Mouse (Mus musculus) hematopoietic stem cell, adult 5-6 weeks (primary cell): ENCODE measurements around the gene Prkn. TPM values are rescaled to one million over a fixed set of nuclear protein-coding genes. Genes with fewer than 3 reads are reported as not detected.
A peak's percentile ranks its signal among the peaks of the same experiment; 100 is the strongest.

ENCODE experiments used
- ATAC-seq, 2 experiments: fragments of 125-278 bp in 1 of 2; replicated peaks in 1 of 2; 2 replicates each; pipeline ENCODE4 v1.8.0; 2016 to 2017; ENCODE audit warnings: inconsistent platforms in 2 of 2, mild to moderate bottlenecking in 2 of 2, moderate number of reproducible peaks in 2 of 2, low read depth in 1 of 2, moderate TSS enrichment in 1 of 2; ENCODE audit not compliant: low FRiP score in 2 of 2, poor library complexity in 2 of 2, severe bottlenecking in 2 of 2, insufficient read depth in 1 of 2, low TSS enrichment in 1 of 2
- total RNA-seq: library from RNA; stranded (forward); fragments of 172-1452, 232-1000 nt; gene quantifications from 2 replicates; pipeline ENCODE4 v1.2.3, GENCODE M21; 2017

The Prkn gene
- total RNA-seq, 1 experiment from 2014 or later, result 5.0 TPM

DNA sequence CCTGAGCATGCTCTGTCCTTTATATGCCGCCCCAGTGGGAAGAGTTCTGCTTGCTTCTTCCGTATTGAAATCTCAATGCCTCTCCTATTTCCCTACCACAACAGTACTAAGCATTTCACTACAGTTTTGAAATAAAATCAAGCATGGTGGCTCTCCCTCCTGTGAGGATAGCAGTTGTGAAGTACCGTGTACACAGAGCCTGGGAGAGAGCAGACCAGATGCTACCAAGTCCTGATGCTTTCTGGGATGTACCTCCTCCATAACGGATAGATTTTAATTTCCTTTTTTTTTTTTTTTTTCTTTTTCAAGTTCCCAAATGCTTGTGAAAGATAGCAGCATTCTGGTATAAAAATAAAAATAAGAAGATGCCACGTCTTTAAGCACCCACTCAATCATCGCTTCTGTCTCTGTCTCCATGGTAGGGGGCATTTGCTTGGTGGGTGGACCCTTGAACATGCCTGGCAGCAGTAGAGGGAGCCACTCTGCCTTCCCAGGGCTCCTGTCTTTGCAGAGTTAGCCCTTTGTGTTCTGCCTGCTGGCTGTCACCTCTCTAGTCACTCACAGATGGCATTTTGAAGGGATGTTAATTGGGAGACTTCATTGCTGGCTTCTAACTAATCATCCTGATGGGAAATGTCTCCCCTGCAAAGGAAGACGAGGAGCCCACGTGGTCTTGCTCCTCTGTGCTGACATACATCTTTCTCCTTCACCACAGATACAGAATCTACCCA lies 1070.6 kb downstream of the Prkn start:
- no peak for ATAC-seq

DNA sequence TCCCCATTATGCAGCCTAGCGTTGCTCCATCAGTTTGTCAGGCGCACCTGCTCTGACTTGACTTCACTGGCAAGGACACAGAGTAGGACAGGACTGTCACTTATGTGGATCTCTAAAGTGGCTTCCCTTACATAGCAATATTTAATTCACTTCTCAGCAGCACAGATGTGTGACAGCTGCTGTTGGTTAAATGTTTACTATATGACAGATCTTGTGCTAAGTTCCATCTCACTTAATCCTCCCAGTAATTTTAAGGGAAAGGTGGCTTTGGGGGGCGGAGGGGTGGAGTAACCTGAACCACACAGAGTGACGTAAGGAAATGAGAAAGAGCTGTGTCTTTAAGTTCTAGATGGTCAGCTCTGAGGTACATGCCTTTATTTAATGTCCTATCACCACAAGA lies 1072.0 kb downstream of the Prkn start:
- no peak for ATAC-seq

DNA sequence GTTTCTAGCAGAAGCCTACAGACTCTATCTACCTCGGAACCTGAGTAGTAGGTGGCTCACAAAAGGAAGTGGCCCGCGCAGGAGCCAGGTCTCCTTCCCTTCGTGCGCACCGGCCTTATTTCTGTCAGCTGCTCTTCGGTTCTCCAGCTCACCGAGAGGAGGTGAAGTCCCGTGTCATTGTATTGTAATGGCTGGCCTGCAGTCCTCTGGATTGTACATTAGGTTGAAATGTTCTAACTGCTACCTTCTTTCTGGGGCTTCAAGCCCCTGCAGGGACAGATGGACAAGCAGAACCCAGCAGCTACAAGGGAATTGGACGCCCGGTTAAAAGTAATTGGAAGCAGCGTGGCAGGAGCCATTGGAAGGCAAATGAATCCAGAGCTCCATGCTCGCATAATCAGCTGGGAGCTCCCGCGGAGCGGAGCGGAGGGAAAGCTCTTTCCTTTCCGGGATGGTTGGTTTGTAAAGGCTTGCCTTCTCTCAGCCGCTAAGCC lies 1072.7 kb downstream of the Prkn start:
- ATAC-seq, result peak; percentile 17 to 42; a peak in 2 of 4 replicates

DNA sequence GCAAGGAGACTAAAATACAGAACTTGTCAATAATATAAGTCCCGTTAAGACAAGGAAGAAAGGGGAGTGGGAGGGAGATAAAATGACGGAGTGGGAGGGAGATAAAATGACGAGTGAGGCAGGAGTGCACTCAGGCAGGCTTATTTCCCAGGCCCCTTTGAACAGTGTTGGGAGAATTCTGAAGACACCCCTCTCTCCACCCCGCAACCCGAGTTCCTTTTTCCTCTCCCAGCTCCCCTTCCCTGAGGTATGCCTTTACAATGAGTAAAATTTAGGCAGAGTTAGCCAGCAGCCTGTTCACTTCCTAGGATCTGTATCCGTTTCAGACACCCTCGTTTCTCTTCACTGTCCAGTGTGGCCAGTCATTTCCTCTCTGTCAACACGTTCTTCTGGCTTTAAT lies 1073.4 kb downstream of the Prkn start:
- no peak for ATAC-seq

DNA sequence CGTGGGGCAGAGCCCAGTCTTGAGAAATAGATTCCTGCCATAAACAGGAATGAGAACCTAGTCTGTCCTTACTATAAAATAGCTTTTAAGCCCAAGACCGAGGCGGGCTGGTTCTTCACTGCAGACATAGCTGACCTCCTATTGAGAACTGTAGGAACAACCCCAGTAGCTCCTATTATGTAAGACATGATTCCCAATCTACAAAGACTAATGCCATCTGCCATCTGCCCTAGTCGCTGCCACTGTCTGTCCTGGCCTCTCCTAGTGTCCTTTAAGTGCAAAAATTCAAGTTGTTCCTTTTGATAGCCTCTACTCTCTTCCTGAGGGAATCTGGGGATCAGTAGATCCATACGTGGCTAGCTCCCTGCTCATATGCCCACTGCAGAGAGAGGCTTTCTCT lies 1074.3 kb downstream of the Prkn start:
- no peak for ATAC-seq

DNA sequence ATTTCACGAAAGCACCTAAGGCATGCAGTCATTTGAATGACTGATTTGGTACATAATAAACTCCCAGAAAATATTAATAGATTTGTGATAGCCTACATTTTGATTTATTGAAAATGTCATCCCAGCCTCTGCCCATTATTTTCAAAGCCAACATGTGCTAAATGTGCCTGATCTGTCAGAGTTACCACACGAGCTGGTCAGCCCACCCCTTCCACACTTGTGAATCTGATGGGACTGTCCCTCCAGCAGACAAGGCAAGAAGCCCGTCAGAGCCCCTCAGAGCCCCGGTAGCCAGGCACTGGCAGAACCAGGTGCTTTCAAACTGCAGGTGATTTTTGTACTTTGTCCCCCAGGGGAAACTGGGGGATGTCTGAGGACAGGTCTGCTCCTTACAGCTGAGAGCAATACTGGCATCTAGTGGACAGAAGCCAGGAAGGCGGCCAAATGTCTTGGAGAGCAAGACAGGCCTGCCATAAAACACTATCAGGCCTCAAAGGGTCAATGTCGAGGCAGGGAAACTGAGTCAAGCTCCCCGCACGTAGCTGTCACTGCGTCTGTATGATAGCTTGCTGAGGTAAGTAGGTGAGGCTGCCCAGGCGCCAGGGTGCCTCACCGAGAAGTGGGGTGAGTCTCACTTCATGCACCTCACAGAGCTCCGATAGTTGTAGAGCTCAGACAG lies 1078.1 kb downstream of the Prkn start:
- ATAC-seq, result peak; percentile 42 to 53; a peak in 1 of 4 replicates

DNA sequence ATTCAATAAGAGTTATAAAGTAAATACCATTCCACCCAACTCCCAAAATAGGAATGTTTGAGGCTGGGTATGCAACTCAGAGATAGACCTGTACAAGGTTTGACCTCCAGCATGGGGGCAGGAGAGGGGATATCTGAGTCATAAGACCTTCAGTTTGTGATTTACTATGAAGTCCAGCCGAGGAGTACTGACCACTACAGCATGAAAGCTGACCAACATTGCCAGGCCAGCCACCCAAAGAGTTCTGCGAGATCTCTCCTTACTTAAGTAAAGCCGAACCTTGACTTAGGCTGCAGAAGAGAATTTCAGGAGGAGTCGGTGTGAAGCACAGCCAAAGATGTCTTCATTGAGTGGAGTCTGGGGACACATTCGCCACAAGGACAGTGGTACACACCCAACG lies 1079.4 kb downstream of the Prkn start:
- ATAC-seq, result no peak

DNA sequence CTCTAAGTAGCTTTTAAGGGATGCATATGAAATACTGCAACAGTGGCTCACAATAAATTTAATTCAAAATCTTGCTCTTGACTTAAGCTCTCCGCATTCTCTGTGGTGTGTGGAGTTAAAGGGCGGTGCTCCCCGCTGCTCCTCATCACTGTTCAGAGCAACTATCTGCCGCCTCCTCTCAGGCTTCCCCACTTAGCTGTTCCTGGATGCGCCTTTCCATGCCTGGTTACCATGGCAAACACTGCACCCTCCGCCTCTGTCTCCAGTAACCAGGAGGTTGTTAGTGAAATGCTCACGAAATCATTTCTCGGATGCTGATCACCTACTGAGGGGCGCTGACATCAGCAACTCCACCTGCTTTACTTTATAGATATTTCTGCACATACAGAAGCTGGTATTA lies 1080.8 kb downstream of the Prkn start:
- ATAC-seq, result no peak

DNA sequence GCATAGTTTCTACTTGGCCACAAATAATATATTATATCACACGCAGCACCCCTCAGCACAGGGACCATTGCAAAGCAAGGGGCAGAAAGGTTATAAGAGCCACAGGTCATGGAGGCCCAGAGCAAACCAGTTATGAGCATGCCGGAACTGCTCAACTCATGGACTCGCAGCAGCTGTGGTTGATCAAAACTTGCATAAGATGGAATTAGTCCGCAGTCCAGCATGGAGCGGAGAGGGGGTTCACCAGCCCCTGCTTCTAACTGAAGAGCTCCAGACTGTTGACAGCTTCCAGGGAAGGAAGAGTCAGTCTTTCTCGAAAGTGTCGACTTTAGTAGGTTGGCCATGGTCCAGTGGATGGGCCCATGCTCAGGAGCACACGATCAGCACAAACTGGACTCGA lies 1083.8 kb downstream of the Prkn start:
- no peak for ATAC-seq

DNA sequence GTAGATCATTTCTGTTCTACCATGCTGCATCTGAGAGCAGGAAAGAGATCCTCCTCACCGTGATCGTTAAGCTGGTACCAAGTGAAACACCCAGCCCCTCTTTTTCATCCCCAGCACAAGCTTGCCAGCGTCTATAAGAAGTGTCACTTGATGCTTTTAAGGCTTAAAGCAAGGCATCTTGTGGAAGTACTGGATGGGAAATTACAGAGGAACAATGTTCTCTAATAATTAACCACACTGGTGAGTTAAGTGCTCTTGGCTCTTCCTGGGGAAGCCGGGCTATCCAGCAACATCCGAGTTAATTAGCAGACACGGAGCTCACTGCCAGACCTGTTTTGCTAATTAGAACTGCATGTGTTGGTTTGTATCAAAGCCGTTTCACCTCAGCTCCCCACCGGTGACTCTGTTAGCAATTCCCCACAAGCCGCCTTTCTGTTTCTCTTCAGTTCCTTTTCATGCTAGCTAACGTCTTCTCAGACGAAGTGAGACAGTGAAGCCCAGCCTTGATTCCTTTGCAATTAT lies 1086.7 kb downstream of the Prkn start:
- no peak for ATAC-seq

DNA sequence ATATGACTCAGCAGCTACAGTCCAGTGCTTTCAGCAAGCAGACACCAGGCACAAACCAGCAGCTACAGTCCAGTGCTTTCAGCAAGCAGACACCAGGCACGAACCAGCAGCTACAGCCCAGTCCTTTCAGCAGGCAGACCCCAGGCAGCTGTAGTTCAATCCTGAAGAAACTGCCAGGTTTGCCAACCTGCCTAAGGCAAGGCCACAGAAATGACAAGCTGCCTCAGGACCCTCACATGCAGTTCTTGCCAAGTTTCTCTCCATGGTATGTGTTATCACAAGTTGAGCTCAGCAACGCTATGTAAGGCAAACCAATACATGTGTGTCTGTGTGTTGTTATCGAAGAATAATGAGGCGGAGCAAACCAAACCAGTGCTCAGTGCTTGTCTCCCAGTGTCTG lies 1091.5 kb downstream of the Prkn start:
- ATAC-seq, result no peak

DNA sequence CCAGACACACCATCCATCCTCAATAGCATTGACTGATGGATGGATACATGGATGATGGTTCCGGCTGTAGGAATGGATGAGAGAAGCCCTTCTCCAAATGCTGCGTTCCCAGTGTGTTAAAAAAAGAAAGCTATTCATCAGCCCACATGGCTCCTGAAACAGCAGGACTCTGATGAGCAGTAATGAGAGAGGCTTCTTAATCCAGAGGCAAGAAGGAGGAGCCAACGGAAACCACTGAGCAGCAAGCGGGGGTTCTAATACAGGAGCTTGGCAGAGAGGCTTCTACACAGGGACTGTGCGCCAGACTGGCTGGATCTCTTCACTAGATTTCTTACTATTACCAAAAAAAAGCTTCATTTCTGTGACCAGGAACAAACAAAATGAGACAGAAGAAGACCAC lies 1093.6 kb downstream of the Prkn start:
- ATAC-seq, result no peak

DNA sequence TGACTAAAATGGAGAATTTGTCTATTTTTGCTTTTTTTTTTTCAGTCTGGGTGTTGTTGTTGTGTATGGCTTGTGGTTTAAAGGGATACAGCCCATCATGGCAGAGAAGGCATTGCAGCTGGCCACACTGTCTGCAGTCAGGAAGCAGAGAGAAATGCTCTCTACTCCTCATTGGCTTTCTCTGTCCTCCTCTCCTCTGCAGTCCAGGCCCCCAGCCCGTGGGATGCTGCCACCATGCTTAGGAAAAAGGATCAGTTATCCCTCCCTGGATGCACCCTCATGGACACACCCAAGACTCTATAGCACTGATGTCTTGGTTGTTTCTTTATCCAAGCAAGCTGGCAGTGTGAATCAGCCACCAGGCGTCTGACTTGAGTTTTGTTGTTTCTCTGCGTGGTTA lies 1107.3 kb downstream of the Prkn start:
- ATAC-seq, result no peak

DNA sequence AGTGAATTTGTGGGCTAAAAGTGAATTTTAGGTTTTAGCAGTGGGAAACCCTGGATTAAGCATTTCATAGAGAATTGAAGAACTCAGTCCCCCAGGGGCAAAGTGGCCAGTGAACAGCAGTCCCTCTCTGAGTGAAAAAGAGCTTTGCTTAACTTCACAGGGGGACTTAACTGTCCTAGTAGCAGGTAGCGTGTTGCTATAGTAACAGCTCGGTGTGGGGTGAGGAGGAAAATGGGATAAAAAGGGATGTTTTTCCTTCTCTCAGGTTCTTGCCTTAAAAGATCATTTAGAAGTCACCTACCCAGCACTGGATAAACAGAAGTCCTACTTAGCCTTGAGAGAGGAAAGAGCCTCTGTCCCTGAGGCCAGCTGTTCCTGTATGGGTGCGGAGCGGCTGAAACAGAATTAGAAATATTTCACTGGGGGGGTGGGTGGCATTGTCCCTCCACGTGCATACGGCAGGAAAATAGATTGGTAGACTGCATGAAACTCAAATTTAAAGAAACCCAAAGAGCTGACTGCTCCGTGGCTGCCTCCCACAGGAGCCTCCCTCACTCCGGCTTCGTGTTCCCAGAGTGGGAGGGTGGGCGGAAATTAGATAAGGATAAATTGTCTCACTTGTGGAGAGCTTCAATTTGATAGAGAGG lies 1109.5 kb downstream of the Prkn start:
- ATAC-seq, result no peak

DNA sequence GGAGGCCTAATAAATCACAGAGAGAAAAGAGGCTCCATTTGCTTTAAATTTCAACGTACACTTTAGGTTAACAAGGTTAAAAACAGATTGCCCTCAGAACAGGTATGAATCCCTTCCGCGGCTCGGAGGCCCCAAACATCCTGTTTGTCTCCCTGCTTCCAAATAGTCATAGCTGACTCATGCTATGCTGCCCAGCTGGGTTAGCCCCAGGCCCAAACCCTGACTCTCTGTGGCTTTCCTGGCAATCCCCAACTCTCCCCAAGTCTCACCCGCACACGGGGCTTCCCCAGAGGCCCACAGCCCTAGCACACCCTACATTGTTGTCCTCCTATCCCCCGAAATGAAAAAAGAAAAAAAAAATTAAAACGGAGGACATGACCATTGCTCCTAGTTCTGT lies 1110.0 kb downstream of the Prkn start:
- ATAC-seq, result peak in 1 of 2 experiments; percentile 12; a peak in 1 of 4 replicates

DNA sequence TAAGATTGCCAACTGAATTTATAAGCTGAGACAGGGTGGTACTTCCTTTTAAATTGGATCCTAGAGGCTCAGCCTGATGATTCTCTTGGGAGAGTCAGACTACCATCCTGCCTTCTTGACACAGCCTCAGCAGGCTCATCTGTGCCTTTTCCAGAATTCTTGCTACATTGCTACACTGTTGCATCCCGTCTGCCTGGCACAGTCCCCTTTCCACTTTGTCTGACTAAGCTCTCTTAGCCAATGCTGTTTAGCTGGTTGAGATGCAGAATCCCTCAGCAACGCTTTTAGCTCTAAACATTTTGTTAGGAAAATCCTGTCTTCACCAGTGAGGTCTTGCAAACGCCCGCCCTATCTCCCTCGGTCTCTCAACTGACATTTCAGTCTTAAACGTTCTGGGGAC lies 1115.1 kb downstream of the Prkn start:
- no peak for ATAC-seq

DNA sequence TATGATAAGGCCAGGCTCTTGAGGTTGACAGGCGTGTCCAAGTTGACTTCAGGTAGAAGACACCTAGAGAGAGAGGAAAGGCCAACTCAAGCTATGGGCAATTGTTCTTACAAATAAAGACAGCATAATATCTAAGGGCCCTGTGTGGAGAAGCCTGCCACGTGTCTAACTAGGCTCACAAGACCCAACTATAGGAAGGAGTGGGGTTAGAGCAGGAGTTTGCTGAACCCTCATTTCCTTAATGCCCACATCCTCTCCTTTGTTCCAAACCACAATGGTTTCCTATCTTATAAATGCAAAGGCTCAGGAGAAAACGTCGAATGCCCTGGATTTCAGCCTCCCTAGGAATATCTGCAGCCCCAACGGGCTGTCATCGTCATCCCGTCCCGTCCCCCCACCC lies 1120.3 kb downstream of the Prkn start:
- ATAC-seq, result peak; percentile 44 to 80; a peak in 3 of 4 replicates

DNA sequence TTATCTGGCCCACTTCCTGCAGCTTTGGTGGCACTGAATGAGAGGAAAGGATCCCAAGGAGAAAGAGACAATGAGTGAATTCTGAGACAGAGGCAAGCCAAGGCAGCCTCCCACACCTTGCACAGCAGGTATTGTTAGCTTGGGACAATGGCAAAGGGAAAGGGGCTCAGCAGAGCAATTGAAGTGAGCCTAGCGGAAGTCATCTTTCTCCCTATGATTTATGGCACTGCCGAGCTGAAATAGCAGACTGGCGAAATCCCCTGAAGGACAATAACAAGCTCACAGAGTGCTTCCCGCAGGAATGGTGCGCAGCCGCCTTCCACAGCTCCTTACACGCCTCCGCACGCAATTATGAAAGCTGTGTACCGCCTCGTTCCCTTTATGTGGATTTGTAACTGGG lies 1122.6 kb downstream of the Prkn start:
- ATAC-seq, result peak; percentile 6 to 57; a peak in 1 of 4 replicates
